Mouse (Mus musculus): Measurements from ENCODE around the gene Glipr1. TPM values are rescaled to one million over a fixed set of nuclear protein-coding genes. Genes with fewer than 3 reads are reported as not detected.

The Glipr1 gene
- polyA plus RNA-seq, 2 experiments = 3.3 to 5.1 TPM

DNA sequence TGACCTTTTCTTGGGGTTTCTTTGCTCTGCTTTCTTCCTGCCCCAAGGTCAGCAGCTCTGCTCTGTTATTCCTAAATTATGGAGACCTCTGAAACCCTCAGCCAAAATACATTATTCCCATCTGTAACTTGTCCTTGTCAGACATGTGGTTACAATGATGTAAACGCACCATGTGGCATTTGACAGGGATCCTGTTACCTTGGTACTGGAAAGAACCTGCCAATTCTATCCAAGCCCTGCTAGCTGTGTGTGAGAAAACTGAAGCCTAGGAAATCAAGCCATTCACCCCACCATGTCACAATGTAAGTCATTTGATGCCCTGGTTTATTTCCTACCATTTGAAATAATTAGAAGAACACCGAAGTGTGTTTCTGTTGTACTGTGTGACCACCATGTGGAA lies 46.6 kb downstream of the Glipr1 start:
- DNase-seq (ENCODE audit: low spot score) (no peak), ATAC-seq (ENCODE audit: low FRiP score, low read depth) (no peak)

DNA sequence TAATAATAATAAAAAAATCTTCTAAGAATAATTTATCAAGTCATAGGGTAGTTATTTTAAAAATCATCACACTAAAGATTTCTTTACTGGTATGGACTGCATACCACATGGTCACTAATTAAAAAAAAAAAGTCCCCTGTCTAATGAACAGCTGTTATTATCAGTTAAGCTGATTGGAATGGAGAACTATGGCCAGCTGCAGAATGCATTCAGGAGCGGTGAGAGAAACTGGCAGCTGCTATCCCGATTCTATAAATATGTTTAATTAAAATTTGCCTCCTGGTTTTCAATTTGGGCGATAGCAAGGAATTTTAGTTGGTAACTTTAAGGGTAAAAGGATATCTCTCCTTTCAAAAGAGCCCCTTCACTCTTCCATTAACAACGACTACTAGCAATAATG lies 53.4 kb downstream of the Glipr1 start:
- H3K4me1 ChIP-seq (ENCODE audit: control insufficient read depth, insufficient read depth, low read length) = no peaks in the 10 kb centered on the region
- no peaks in the 10 kb centered on the region for H3K27me3 ChIP-seq (ENCODE audit: control insufficient read depth, insufficient read depth, low read length)
- ATAC-seq (ENCODE audit: low FRiP score, low read depth) (no peak), DNase-seq (ENCODE audit: low spot score) (no peak)
- H3K4me2 ChIP-seq (replicated peaks; ENCODE audit: low read depth, low read length, severe bottlenecking) = no peak overlapping the region
- no peak for TF ChIP-seq POLR2A (IDR thresholded peaks at IDR 0.05; ENCODE audit: borderline replicate concordance, extremely low read depth, insufficient read depth, insufficient read length)
- H3K9me3 ChIP-seq (ENCODE audit: control insufficient read depth, low read length) = no peaks in the 10 kb centered on the region
- H3K27ac ChIP-seq (replicated peaks; ENCODE audit: low read depth, low read length) = no peak overlapping the region
- no peak overlapping the region for H3K4me3 ChIP-seq (replicated peaks; ENCODE audit: low read length)
- WGBS = 55% methylated on average over 4 of the region's 4 CpGs
- no peak overlapping the region for H3K9ac ChIP-seq (ENCODE audit: low read depth, low read length, severe bottlenecking)
- no peaks in the 10 kb centered on the region for H3K36me3 ChIP-seq (ENCODE audit: control insufficient read depth, insufficient read depth, low read length)

More for the DNA sequence above, 46.6 kb downstream of the Glipr1 start:
- Histone ChIP-seq H3K9ac (ENCODE audit: low read depth, low read length, severe bottlenecking) (no peak overlapping the region), H3K27ac (replicated peaks; ENCODE audit: low read depth, low read length) (no peak overlapping the region), H3K4me2 (replicated peaks; ENCODE audit: low read depth, low read length, severe bottlenecking) (no peak overlapping the region), H3K4me1 (ENCODE audit: control insufficient read depth, insufficient read depth, low read length) (peaks cover 4% of the 10 kb centered on the region; the same call in 1 of the 2 replicates), H3K9me3 (ENCODE audit: control insufficient read depth, low read length) (no peaks in the 10 kb centered on the region), H3K36me3 (ENCODE audit: control insufficient read depth, insufficient read depth, low read length) (no peaks in the 10 kb centered on the region), H3K27me3 (ENCODE audit: control insufficient read depth, insufficient read depth, low read length) (no peaks in the 10 kb centered on the region), H3K4me3 (replicated peaks; ENCODE audit: low read length) (no peak overlapping the region)
- no peak for TF ChIP-seq POLR2A (IDR thresholded peaks at IDR 0.05; ENCODE audit: borderline replicate concordance, extremely low read depth, insufficient read depth, insufficient read length)
- WGBS = 56% methylated on average over 2 of the region's 2 CpGs

DNA sequence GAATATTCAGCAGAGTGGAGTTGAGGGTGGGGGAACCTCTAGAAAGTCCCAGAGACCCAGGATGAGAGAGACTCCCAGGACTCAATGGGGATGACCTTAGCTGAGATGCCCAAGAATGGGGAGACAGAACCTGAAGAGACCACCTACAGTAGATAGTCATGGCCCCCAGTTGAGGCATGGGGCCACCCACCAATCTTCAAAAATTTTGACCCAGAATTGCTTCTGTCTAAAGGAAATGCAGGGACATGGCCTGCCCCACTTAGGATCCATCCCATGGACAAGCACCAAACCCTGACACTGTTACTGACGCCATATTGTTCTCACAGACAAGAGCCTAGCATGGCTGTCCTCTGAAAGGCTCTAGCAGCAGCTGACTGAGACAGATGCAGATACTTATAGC lies 54.4 kb downstream of the Glipr1 start:
- no peak overlapping the region for H3K4me2 ChIP-seq (replicated peaks; ENCODE audit: low read depth, low read length, severe bottlenecking)
- 94% methylated on average over 1 of the region's 1 CpGs for WGBS
- no peaks in the 10 kb centered on the region for H3K36me3 ChIP-seq (ENCODE audit: control insufficient read depth, insufficient read depth, low read length)

DNA sequence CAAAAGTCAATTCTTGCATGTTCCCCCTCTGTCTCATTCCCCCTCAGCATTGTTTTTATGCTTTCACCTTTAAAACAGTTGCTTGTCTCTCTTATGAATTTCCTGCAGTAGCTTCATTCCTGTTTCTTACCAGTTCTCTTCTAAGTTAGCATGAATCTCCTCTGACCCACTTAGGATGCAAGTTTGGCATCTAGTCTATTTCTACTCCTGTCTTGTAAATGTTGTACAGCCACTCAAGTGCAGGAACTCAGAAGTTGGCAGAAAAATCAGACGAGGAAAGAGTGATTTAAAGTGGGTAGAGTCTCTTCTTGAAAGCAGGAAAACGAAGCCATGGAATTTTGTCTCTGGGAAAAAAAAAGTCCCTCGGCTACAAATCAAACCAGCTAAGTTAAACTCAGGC lies 56.9 kb downstream of the Glipr1 start:
- no peak overlapping the region for H3K27ac ChIP-seq (replicated peaks; ENCODE audit: low read depth, low read length)
- no peaks in the 10 kb centered on the region for H3K4me1 ChIP-seq (ENCODE audit: control insufficient read depth, insufficient read depth, low read length)
- no peak overlapping the region for H3K9ac ChIP-seq (ENCODE audit: low read depth, low read length, severe bottlenecking)
- H3K4me3 ChIP-seq (replicated peaks; ENCODE audit: low read length) = no peak overlapping the region
- no peaks in the 10 kb centered on the region for H3K27me3 ChIP-seq (ENCODE audit: control insufficient read depth, insufficient read depth, low read length)
- no peak for TF ChIP-seq POLR2A (IDR thresholded peaks at IDR 0.05; ENCODE audit: borderline replicate concordance, extremely low read depth, insufficient read depth, insufficient read length)
- H3K36me3 ChIP-seq (ENCODE audit: control insufficient read depth, insufficient read depth, low read length) = no peaks in the 10 kb centered on the region
- no peak overlapping the region for H3K4me2 ChIP-seq (replicated peaks; ENCODE audit: low read depth, low read length, severe bottlenecking)
- DNase-seq (ENCODE audit: low spot score) = no peak
- 58% methylated on average over 3 of the region's 3 CpGs for WGBS
- H3K9me3 ChIP-seq (ENCODE audit: control insufficient read depth, low read length) = no peaks in the 10 kb centered on the region
- no peak for ATAC-seq (ENCODE audit: low FRiP score, low read depth)

More for the DNA sequence above, 54.4 kb downstream of the Glipr1 start:
- no peak overlapping the region for H3K27ac ChIP-seq (replicated peaks; ENCODE audit: low read depth, low read length)
- no peak for DNase-seq (ENCODE audit: low spot score)
- no peaks in the 10 kb centered on the region for H3K27me3 ChIP-seq (ENCODE audit: control insufficient read depth, insufficient read depth, low read length)
- no peak overlapping the region for H3K4me3 ChIP-seq (replicated peaks; ENCODE audit: low read length)
- H3K9me3 ChIP-seq (ENCODE audit: control insufficient read depth, low read length) = no peaks in the 10 kb centered on the region
- H3K4me1 ChIP-seq (ENCODE audit: control insufficient read depth, insufficient read depth, low read length) = no peaks in the 10 kb centered on the region
- no peak for TF ChIP-seq POLR2A (IDR thresholded peaks at IDR 0.05; ENCODE audit: borderline replicate concordance, extremely low read depth, insufficient read depth, insufficient read length)
- no peak for ATAC-seq (ENCODE audit: low FRiP score, low read depth)
- H3K9ac ChIP-seq (ENCODE audit: low read depth, low read length, severe bottlenecking) = no peak overlapping the region

DNA sequence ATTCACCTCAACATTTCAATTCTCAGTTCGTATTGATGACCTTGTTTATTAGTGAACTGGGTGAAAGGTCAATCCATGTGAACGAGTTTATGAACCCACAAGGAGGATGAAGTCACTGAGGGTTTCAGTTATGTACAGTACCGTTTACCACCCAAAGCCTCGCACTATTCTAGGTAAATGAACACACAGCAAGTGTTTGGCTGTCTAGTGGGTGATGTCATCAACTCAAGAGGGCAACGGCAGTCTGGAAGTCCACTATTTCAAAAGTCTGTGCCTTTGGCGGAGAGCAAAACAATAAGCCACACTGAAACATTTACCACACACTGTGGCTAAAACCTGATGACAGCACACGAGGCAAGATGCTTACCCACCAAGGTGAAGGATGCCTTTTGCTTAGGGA lies 59.4 kb downstream of the Glipr1 start:
- Histone ChIP-seq H3K36me3 (ENCODE audit: control insufficient read depth, insufficient read depth, low read length) (no peaks in the 10 kb centered on the region), H3K4me1 (ENCODE audit: control insufficient read depth, insufficient read depth, low read length) (no peaks in the 10 kb centered on the region), H3K27ac (replicated peaks; ENCODE audit: low read depth, low read length) (no peak overlapping the region), H3K4me3 (replicated peaks; ENCODE audit: low read length) (no peak overlapping the region), H3K4me2 (replicated peaks; ENCODE audit: low read depth, low read length, severe bottlenecking) (no peak overlapping the region), H3K9ac (ENCODE audit: low read depth, low read length, severe bottlenecking) (no peak overlapping the region), H3K27me3 (ENCODE audit: control insufficient read depth, insufficient read depth, low read length) (no peaks in the 10 kb centered on the region), H3K9me3 (ENCODE audit: control insufficient read depth, low read length) (no peaks in the 10 kb centered on the region)
- no peak for DNase-seq (ENCODE audit: low spot score)
- no peak for ATAC-seq (ENCODE audit: low FRiP score, low read depth)
- 78% methylated on average over 7 of the region's 7 CpGs for WGBS
- no peak for TF ChIP-seq POLR2A (IDR thresholded peaks at IDR 0.05; ENCODE audit: borderline replicate concordance, extremely low read depth, insufficient read depth, insufficient read length)

DNA sequence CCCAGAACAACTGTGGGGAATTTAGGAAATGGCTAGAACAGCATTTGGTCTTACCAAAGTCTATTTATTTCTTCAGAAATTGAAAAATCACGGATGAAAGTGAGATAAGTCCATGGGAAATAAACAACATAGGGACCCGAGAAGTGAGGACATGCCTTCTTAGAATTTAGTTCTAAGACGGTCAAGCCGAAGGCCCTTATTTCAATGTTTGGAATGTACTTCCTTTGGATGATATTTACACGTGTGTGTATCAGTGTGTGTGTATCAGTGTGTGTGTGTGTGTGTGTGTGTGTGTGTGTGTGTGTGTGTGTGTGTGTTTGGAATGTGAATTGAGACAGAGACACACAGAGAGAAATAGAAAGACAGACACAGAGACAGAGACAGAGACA lies 65.3 kb downstream of the Glipr1 start:
- Histone ChIP-seq H3K9me3 (ENCODE audit: control insufficient read depth, low read length) (no peaks in the 10 kb centered on the region), H3K27me3 (ENCODE audit: control insufficient read depth, insufficient read depth, low read length) (no peaks in the 10 kb centered on the region), H3K4me3 (replicated peaks; ENCODE audit: low read length) (no peak overlapping the region), H3K4me2 (replicated peaks; ENCODE audit: low read depth, low read length, severe bottlenecking) (no peak overlapping the region), H3K9ac (ENCODE audit: low read depth, low read length, severe bottlenecking) (no peak overlapping the region), H3K36me3 (ENCODE audit: control insufficient read depth, insufficient read depth, low read length) (no peaks in the 10 kb centered on the region), H3K27ac (replicated peaks; ENCODE audit: low read depth, low read length) (no peak overlapping the region), H3K4me1 (ENCODE audit: control insufficient read depth, insufficient read depth, low read length) (no peaks in the 10 kb centered on the region)
- no peak for TF ChIP-seq POLR2A (IDR thresholded peaks at IDR 0.05; ENCODE audit: borderline replicate concordance, extremely low read depth, insufficient read depth, insufficient read length)
- DNase-seq (ENCODE audit: low spot score) = no peak
- no peak for ATAC-seq (ENCODE audit: low FRiP score, low read depth)
- WGBS = 89% methylated on average over 5 of the region's 5 CpGs
